Mouse (Mus musculus) lung, adult 2 months (tissue): ENCODE data around the gene Mroh8.

Experiments
- CTCF ChIP-seq: fragments of 200-500 bp; IDR thresholded peaks from 2 replicates; pipeline ENCODE4 v1.5.1; 2011; ENCODE audit warnings: mild to moderate bottlenecking, low read length, control low read depth; ENCODE audit not compliant: insufficient read depth
- POLR2A ChIP-seq: fragments of 200-500 bp; IDR thresholded peaks from 2 replicates; pipeline ENCODE4 v1.6.1; 2011; ENCODE audit warnings: low read depth, mild to moderate bottlenecking, control low read depth, low read length, borderline replicate concordance; ENCODE audit errors: extremely low read depth

DNA sequence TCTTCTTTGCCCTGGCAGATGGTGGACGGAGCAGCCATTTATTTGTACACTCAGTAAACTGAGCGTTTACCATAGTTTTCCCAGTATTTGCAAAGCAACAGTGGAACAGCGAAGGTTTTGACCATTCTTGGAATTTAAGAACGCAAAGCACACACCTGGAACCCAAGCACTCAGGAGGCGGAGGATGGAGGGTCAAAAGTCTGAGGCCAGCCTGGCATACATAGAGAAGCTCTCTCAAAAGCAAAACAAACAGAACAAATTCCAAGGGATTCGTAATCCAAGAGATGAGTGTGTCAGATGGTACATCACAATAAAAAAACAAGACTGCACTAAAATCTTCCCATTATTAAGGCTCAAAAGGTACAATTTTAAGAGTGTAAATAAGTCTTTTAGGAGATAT lies 105.8 kb downstream of the Mroh8 start:
- TF ChIP-seq POLR2A (no peak), CTCF (no peak)
